Mouse (Mus musculus) liver, adult 2 months (tissue): ENCODE measurements around the gene Tef.

Experiments used
- CTCF ChIP-seq: fragments of 200-500 bp; IDR thresholded peaks from 2 replicates; pipeline ENCODE4 v1.5.1; 2011; ENCODE audit warnings: low read depth, low read length, control low read depth
- POLR2A ChIP-seq: fragments of 200-500 bp; IDR thresholded peaks from 2 replicates; pipeline ENCODE4 v1.6.1; 2011; ENCODE audit warnings: low read length, control low read depth; ENCODE audit not compliant: insufficient read depth; ENCODE audit errors: extremely low read depth

DNA sequence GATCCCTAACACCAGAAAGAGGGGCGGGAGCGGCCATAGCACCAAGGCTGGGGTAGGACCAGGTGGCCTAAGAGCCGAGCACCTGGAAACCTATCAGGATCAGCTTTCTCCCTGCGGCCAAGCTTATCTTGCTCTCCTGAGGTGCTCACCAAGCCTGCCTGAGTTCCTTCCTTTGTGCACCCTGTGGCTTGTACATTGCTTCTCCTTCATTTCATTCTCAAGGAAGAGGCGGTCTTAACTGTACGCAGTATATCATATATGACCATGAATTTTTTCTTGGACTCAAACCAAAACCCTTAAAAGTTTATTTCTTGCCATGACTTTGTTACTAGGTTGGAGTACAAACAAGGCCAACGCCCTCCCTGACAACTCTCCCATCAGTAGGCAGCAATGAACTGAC, 62.0 kb downstream of the Tef start:
- TF ChIP-seq POLR2A: no peak
- TF ChIP-seq CTCF: no peak
